Mouse (Mus musculus) limb, embryonic 10.5 days (tissue): Measurements from ENCODE around the gene Smco1. TPM values are rescaled to one million over a fixed set of nuclear protein-coding genes. Genes with fewer than 3 reads are reported as not detected.
"Not testable (repeated sequence)": the region's sequence is repeated elsewhere in the genome, so short reads cannot be mapped to it uniquely, and the experiment has no call there.

ENCODE experiments used
- DNase-seq: peaks from one replicate; pipeline ENCODE4 v3.0.0-alpha.2; 2017; ENCODE audit warnings: low spot score
- H3K27ac ChIP-seq: fragments of 300-500 bp; sonication (generic); 2 replicates; pipeline ENCODE4 v1.5.1; 2016; ENCODE audit warnings: mild to moderate bottlenecking
- H3K27me3 ChIP-seq: fragments of 300-500 bp; sonication (generic); 2 replicates; pipeline ENCODE4 v1.6.1; 2016; ENCODE audit warnings: low read depth, mild to moderate bottlenecking; ENCODE audit not compliant: poor library complexity, severe bottlenecking
- H3K36me3 ChIP-seq: fragments of 300-500 bp; sonication (generic); 2 replicates; pipeline ENCODE4 v1.6.1; 2016; ENCODE audit warnings: mild to moderate bottlenecking, moderate library complexity
- H3K4me1 ChIP-seq: fragments of 300-500 bp; sonication (generic); 2 replicates; pipeline ENCODE4 v1.6.1; 2016
- H3K4me3 ChIP-seq: fragments of 300-500 bp; sonication (generic); 2 replicates; pipeline ENCODE4 v1.5.1; 2016; ENCODE audit warnings: mild to moderate bottlenecking, moderate library complexity
- H3K9me3 ChIP-seq: fragments of 300-500 bp; sonication (generic); replicated peaks from 2 replicates; pipeline ENCODE4 v1.6.1; 2016; ENCODE audit warnings: mild to moderate bottlenecking
- WGBS: fragments of 180-500 bp; shearing (Covaris S2); methylation state at CpG from one replicate; pipeline ENCODE4 v1.1.7; 2016; 5-methylcytosine and 5-hydroxymethylcytosine counted together
- polyA plus RNA-seq: library from polyadenylated mRNA; unstranded; fragments of >200 nt; fragmentation: Nextera tagmentation; extraction: Ambion mirVana; gene quantifications from 2 replicates; pipeline ENCODE4 v1.2.1, GENCODE M21; 2016

Gene Smco1
- not detected in 2 replicates for polyA plus RNA-seq

GRCm38 (mm10) chr16:32271291-32271690 lies at the start of gene Smco1:
Gene Smco1, plus strand, starts transcription at chr16:32271468.
- H3K4me1 ChIP-seq = no peaks in the 10 kb centered on the region
- no peaks in the 10 kb centered on the region for H3K27me3 ChIP-seq
- H3K4me3 ChIP-seq = no peak within 1 kb of the TSS
- H3K9me3 ChIP-seq = no peaks in the 10 kb centered on the region
- no peak within 1 kb of the TSS for H3K27ac ChIP-seq
- H3K36me3 ChIP-seq = no peaks in the 10 kb centered on the region
- no peak for DNase-seq
- WGBS = 88% methylated on average over 11 of the region's 11 CpGs

- Histone ChIP-seq H3K36me3 (no peaks in the 10 kb centered on the region), H3K4me3 (no peak overlapping the region), H3K27ac (no peak overlapping the region), H3K4me1 (no peaks in the 10 kb centered on the region), H3K9me3 (no peaks in the 10 kb centered on the region), H3K27me3 (no peaks in the 10 kb centered on the region)
- WGBS = 89% methylated on average over 4 of the region's 4 CpGs
- no peak for DNase-seq
These were observed 49.5 kb upstream of the Smco1 start for GRCm38 (mm10) chr16:32221803-32222202.

- Histone ChIP-seq H3K27me3 (no peaks in the 10 kb centered on the region), H3K36me3 (no peaks in the 10 kb centered on the region), H3K4me3 (no peak overlapping the region), H3K4me1 (no peaks in the 10 kb centered on the region), H3K9me3 (no peaks in the 10 kb centered on the region), H3K27ac (no peak overlapping the region)
- no peak for DNase-seq
These were observed 48.9 kb upstream of the Smco1 start for GRCm38 (mm10) chr16:32222399-32222798.

GRCm38 (mm10) chr16:32232050-32232449 lies 39.2 kb upstream of the Smco1 start:
- not testable (repeated sequence) for H3K27ac ChIP-seq, H3K27me3 ChIP-seq, DNase-seq, H3K4me1 ChIP-seq, H3K4me3 ChIP-seq, H3K9me3 ChIP-seq
- WGBS = 89% methylated on average over 3 of the region's 3 CpGs
- peaks cover 69% of the 10 kb centered on the region for H3K36me3 ChIP-seq

- H3K27ac ChIP-seq = no peak overlapping the region
- H3K4me3 ChIP-seq = no peak overlapping the region
- H3K9me3 ChIP-seq = no peaks in the 10 kb centered on the region
- no peak for DNase-seq
- whole genome bisulfite sequencing = 95% methylated on average over 19 of the region's 19 CpGs
- H3K36me3 ChIP-seq = peaks cover 67% of the 10 kb centered on the region
- H3K4me1 ChIP-seq = no peaks in the 10 kb centered on the region
- H3K27me3 ChIP-seq = no peaks in the 10 kb centered on the region
These were observed 33.2 kb upstream of the Smco1 start for GRCm38 (mm10) chr16:32237930-32238680.

- 95% methylated on average over 2 of the region's 2 CpGs for WGBS
- Histone ChIP-seq H3K27me3 (no peaks in the 10 kb centered on the region), H3K4me3 (no peak overlapping the region), H3K4me1 (peaks cover under 1% of the 10 kb centered on the region; the same call in 1 of the 2 replicates), H3K36me3 (peaks cover 55% of the 10 kb centered on the region), H3K27ac (no peak overlapping the region), H3K9me3 (no peaks in the 10 kb centered on the region)
- no peak for DNase-seq
These were observed 31.6 kb upstream of the Smco1 start for GRCm38 (mm10) chr16:32239428-32240312.

- no peaks in the 10 kb centered on the region for H3K27me3 ChIP-seq
- H3K27ac ChIP-seq = no peak overlapping the region
- no peaks in the 10 kb centered on the region for H3K9me3 ChIP-seq
- H3K4me1 ChIP-seq = peaks cover 20% of the 10 kb centered on the region
- no peak overlapping the region for H3K4me3 ChIP-seq
- 81% methylated on average over 3 of the region's 3 CpGs for WGBS
- DNase-seq = no peak
- peaks cover 18% of the 10 kb centered on the region for H3K36me3 ChIP-seq
These were observed 27.4 kb upstream of the Smco1 start for GRCm38 (mm10) chr16:32243901-32244300.

GRCm38 (mm10) chr16:32246351-32246791 lies 24.9 kb upstream of the Smco1 start:
- under 1% methylated on average over 36 of the region's 41 CpGs for WGBS
- peak; percentile 73 for DNase-seq

GRCm38 (mm10) chr16:32246952-32247370 lies 24.3 kb upstream of the Smco1 start, which contains the start of the genes Fbxo45 and Wdr53:
Gene Fbxo45, minus strand, starts transcription at chr16:32247158.
Gene Wdr53, plus strand, starts transcription at chr16:32247227.
- peak within 1 kb of the TSS; percentile 93 for H3K4me3 ChIP-seq
- peaks cover 20% of the 10 kb centered on the region for H3K4me1 ChIP-seq
- H3K36me3 ChIP-seq = peaks cover 10% of the 10 kb centered on the region
- H3K27me3 ChIP-seq = no peaks in the 10 kb centered on the region
- WGBS = 1% methylated on average over 48 of the region's 48 CpGs
- no peaks in the 10 kb centered on the region for H3K9me3 ChIP-seq
- H3K27ac ChIP-seq = peak within 1 kb of the TSS; percentile 95
- peak; percentile 97 for DNase-seq

More at GRCm38 (mm10) chr16:32246351-32246791, 24.9 kb upstream of the Smco1 start:
- Histone ChIP-seq H3K4me1 (peaks cover 20% of the 10 kb centered on the region), H3K27ac (peak overlapping the region; percentile 95), H3K4me3 (peak overlapping the region; percentile 93), H3K36me3 (peaks cover 7% of the 10 kb centered on the region; the same call in 1 of the 2 replicates), H3K9me3 (no peaks in the 10 kb centered on the region), H3K27me3 (no peaks in the 10 kb centered on the region)

GRCm38 (mm10) chr16:32264225-32264624 lies 7.0 kb upstream of the Smco1 start:
- H3K36me3 ChIP-seq, H3K27me3 ChIP-seq, H3K9me3 ChIP-seq, H3K4me1 ChIP-seq, H3K27ac ChIP-seq, DNase-seq, H3K4me3 ChIP-seq: not testable (repeated sequence)
- WGBS = 82% methylated on average over 2 of the region's 2 CpGs

GRCm38 (mm10) chr16:32273338-32273737 lies 2.1 kb downstream of the Smco1 start:
- no peaks in the 10 kb centered on the region for H3K9me3 ChIP-seq
- no peaks in the 10 kb centered on the region for H3K36me3 ChIP-seq
- no peak overlapping the region for H3K4me3 ChIP-seq
- H3K27ac ChIP-seq = no peak overlapping the region
- peaks cover 6% of the 10 kb centered on the region for H3K4me1 ChIP-seq
- peak; percentile 37 for DNase-seq
- H3K27me3 ChIP-seq = no peaks in the 10 kb centered on the region
- 49% methylated on average over 9 of the region's 9 CpGs for WGBS

- peaks cover 19% of the 10 kb centered on the region for H3K4me1 ChIP-seq
- H3K36me3 ChIP-seq = peaks cover 11% of the 10 kb centered on the region
- no peaks in the 10 kb centered on the region; the same call in 1 of the 2 replicates for H3K9me3 ChIP-seq
- no peak overlapping the region for H3K4me3 ChIP-seq
- WGBS = 87% methylated on average over 6 of the region's 6 CpGs
- DNase-seq = no peak
- H3K27ac ChIP-seq = no peak overlapping the region
- H3K27me3 ChIP-seq = no peaks in the 10 kb centered on the region
These were observed 3.8 kb downstream of the Smco1 start for GRCm38 (mm10) chr16:32275041-32275440.

- Histone ChIP-seq H3K4me3 (no peak overlapping the region), H3K9me3 (no peaks in the 10 kb centered on the region; the same call in 1 of the 2 replicates), H3K27ac (no peak overlapping the region), H3K27me3 (no peaks in the 10 kb centered on the region), H3K4me1 (peaks cover 21% of the 10 kb centered on the region), H3K36me3 (peaks cover 19% of the 10 kb centered on the region)
- DNase-seq = no peak
- 73% methylated on average over 1 of the region's 1 CpGs for WGBS
These were observed 4.6 kb downstream of the Smco1 start for GRCm38 (mm10) chr16:32275830-32276229.
